Mouse (Mus musculus): ENCODE data around the gene Pde7b. TPM values are rescaled to one million over a fixed set of nuclear protein-coding genes. Genes with fewer than 3 reads are reported as not detected.

Pde7b gene
- 1.8 and 3.9 TPM in 2 replicates for polyA plus RNA-seq (2012; rRNA removed)

DNA sequence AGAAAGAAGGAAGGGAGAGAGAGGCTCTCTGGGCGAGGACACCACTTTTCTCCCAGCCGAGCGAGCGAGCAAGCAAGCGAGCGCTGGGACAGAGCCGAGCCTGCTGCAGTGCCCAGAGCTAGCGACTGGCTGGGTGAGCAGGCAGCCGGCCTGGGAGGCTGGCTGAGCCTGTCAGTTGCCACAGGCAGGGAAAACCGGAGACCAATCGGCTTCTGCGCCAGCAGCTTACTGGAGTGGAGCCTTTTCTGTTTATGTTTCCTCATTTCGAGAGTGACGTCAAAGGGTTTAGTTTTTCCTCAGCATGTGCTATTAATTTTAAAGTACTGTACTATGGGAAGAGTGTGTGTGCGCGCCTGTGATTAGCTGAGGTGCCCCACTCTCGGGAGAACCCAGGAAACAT lies at the start of gene Pde7b:
Gene Pde7b (minus strand): TSS at position 173 of the 400 bp plus-strand sequence.

Other genes starting within 250 kb of the Pde7b start
- 27.4 and 28.3 TPM in 2 replicates for gene Ahi1, start 227.5 kb upstream of the Pde7b start, polyA plus RNA-seq (2012; rRNA removed)